Mouse (Mus musculus) cerebellum, adult 2 months (tissue): Measurements from ENCODE around the gene Sema4f.

Source experiments
- CTCF ChIP-seq: fragments of 200-500 bp; IDR thresholded peaks from 2 replicates; pipeline ENCODE4 v1.5.1; 2011; ENCODE audit warnings: low read depth, mild to moderate bottlenecking, control low read depth, low read length, moderate library complexity, borderline replicate concordance; ENCODE audit not compliant: insufficient read depth
- POLR2A ChIP-seq: fragments of 200-500 bp; IDR thresholded peaks from 2 replicates; pipeline ENCODE4 v1.6.1; 2011; ENCODE audit warnings: low read length, control low read depth, borderline replicate concordance; ENCODE audit not compliant: insufficient read depth

GRCm38 (mm10) chr6:82927617-82928016 is 12.0 kb downstream of the Sema4f start:
- TF ChIP-seq POLR2A (no peak), CTCF (no peak)
